26 mouse cellular contexts compared by ENCODE assay signal in genomic region chr19:4540263-4540662, GRCm38 (mm10). TPM values are rescaled to one million over a fixed set of nuclear protein-coding genes. Genes with fewer than 3 reads are reported as not detected.
DNase-seq lines count a peak whose midpoint lies in the region; ATAC-seq and TF ChIP-seq lines count a peak whose summit lies in the region.
"Had no signal": no experiment of that assay in that cellular context is flagged by ENCODE, and none has a peak within 500 bp of the region (broad histone marks: within the 10 kb centered on the region; RNA-seq: fewer than 3 reads in every experiment).

No protein-coding gene starts in this region.

- H3K4me1 ChIP-seq in intestine, postnatal 0 days (replicated peaks; ENCODE audit: control insufficient read depth, insufficient read depth, low read length), result no peaks in the 10 kb centered on the region
- H3K4me1 ChIP-seq in intestine, embryonic 16.5 days (ENCODE audit: control insufficient read depth, insufficient read depth, low read length), result no peaks in the 10 kb centered on the region
- no peaks in the 10 kb centered on the region for H3K4me1 ChIP-seq in liver, postnatal 0 days (ENCODE audit: insufficient read depth)
- H3K4me1 ChIP-seq in limb, embryonic 10.5 days, result no peaks in the 10 kb centered on the region
- H3K4me1 ChIP-seq: embryonic facial prominence, embryonic 10.5 days; forebrain, embryonic 15.5 days; heart, embryonic 10.5 days; limb, embryonic 13.5 days; neural tube, embryonic 12.5 days had no signal

- H3K27me3 ChIP-seq in intestine, postnatal 0 days (replicated peaks; ENCODE audit: control insufficient read depth, insufficient read depth, low read length), result no peaks in the 10 kb centered on the region
- no peaks in the 10 kb centered on the region for H3K27me3 ChIP-seq in intestine, embryonic 16.5 days (replicated peaks; ENCODE audit: control insufficient read depth, insufficient read depth, low read length)
- no peaks in the 10 kb centered on the region for H3K27me3 ChIP-seq in liver, postnatal 0 days (ENCODE audit: insufficient read depth, low read length)
- H3K27me3 ChIP-seq in limb, embryonic 10.5 days (ENCODE audit: low read depth, poor library complexity, severe bottlenecking), result no peaks in the 10 kb centered on the region
- H3K27me3 ChIP-seq: forebrain, embryonic 15.5 days; limb, embryonic 13.5 days; neural tube, embryonic 12.5 days had no signal

- H3K36me3 ChIP-seq in intestine, postnatal 0 days (ENCODE audit: control insufficient read depth, insufficient read depth), result no peaks in the 10 kb centered on the region
- no peaks in the 10 kb centered on the region for H3K36me3 ChIP-seq in intestine, embryonic 16.5 days (ENCODE audit: control insufficient read depth, insufficient read depth, low read length)
- no peaks in the 10 kb centered on the region for H3K36me3 ChIP-seq in liver, postnatal 0 days (replicated peaks; ENCODE audit: insufficient read depth, low read length)
- H3K36me3 ChIP-seq in limb, embryonic 10.5 days, result no peaks in the 10 kb centered on the region
- H3K36me3 ChIP-seq: embryonic facial prominence, embryonic 10.5 days; forebrain, embryonic 15.5 days; G1E; heart, embryonic 10.5 days; limb, embryonic 13.5 days; neural tube, embryonic 12.5 days had no signal

- H3K9ac ChIP-seq in intestine, postnatal 0 days (ENCODE audit: low read depth, low read length), result no peak overlapping the region
- H3K9ac ChIP-seq in intestine, embryonic 16.5 days (ENCODE audit: low read depth, low read length), result no peak overlapping the region
- H3K9ac ChIP-seq in liver, postnatal 0 days (replicated peaks), result no peak overlapping the region
- H3K9ac ChIP-seq: forebrain, embryonic 15.5 days; limb, embryonic 13.5 days; neural tube, embryonic 12.5 days had no signal

- DNase-seq in liver, postnatal 0 days, result no peak
- DNase-seq in liver (no peak), ES-CJ7 (ENCODE audit: low read depth, low spot score) (peak; percentile 69), R1 (ENCODE audit: low read depth, low spot score) (peak; percentile 82)
- DNase-seq in limb, embryonic 10.5 days (ENCODE audit: low spot score), result no peak
- no peak for DNase-seq in testis, postnatal 14 days (ENCODE audit: low spot score)
- DNase-seq: cerebellum, adult 11 months; cerebellum, adult 9-11 months; gastrocnemius, postnatal 36 days; kidney, adult 11 months; lung, adult 18-20 months; lung, postnatal 4 days; midbrain, embryonic 14.5 days; retina, postnatal 1 day; right cerebral cortex, postnatal 25 days; spleen, adult 18-20 months; thymus, postnatal 25 days had no signal

- H3K9me3 ChIP-seq in intestine, postnatal 0 days (ENCODE audit: control insufficient read depth), result no peaks in the 10 kb centered on the region
- H3K9me3 ChIP-seq in intestine, embryonic 16.5 days (ENCODE audit: control insufficient read depth, low read length), result no peaks in the 10 kb centered on the region
- H3K9me3 ChIP-seq in liver, postnatal 0 days (ENCODE audit: low read length), result no peaks in the 10 kb centered on the region
- H3K9me3 ChIP-seq in limb, embryonic 10.5 days (replicated peaks), result no peaks in the 10 kb centered on the region
- H3K9me3 ChIP-seq: embryonic facial prominence, embryonic 10.5 days; forebrain, embryonic 15.5 days; G1E; heart, embryonic 10.5 days; limb, embryonic 13.5 days; neural tube, embryonic 12.5 days had no signal

- H3K27ac ChIP-seq in intestine, postnatal 0 days (ENCODE audit: low read depth, low read length), result no peak overlapping the region
- H3K27ac ChIP-seq in intestine, embryonic 16.5 days (ENCODE audit: low read length), result no peak overlapping the region
- no peak overlapping the region for H3K27ac ChIP-seq in liver, postnatal 0 days (ENCODE audit: low read depth)
- H3K27ac ChIP-seq in limb, embryonic 10.5 days, result no peak overlapping the region
- H3K27ac ChIP-seq: embryonic facial prominence, embryonic 10.5 days; forebrain, embryonic 15.5 days; heart, embryonic 10.5 days; limb, embryonic 13.5 days; neural tube, embryonic 12.5 days had no signal

- H3K4me2 ChIP-seq in intestine, postnatal 0 days (replicated peaks; ENCODE audit: low read depth), result no peak overlapping the region
- no peak overlapping the region for H3K4me2 ChIP-seq in intestine, embryonic 16.5 days (ENCODE audit: low read depth, low read length)
- no peak overlapping the region for H3K4me2 ChIP-seq in liver, postnatal 0 days (ENCODE audit: low read depth, low read length)
- H3K4me2 ChIP-seq: forebrain, embryonic 15.5 days; limb, embryonic 13.5 days; neural tube, embryonic 12.5 days had no signal

- TF ChIP-seq CTCF in intestine, postnatal 0 days (IDR thresholded peaks at IDR 0.05; ENCODE audit: low read depth), result peak; percentile 41
- TF ChIP-seq CTCF in liver, postnatal 0 days (IDR thresholded peaks at IDR 0.05; ENCODE audit: low read depth), result peak; percentile 51

- no peak for ATAC-seq in intestine, postnatal 0 days
- no peak for ATAC-seq in intestine, embryonic 16.5 days
- no peak for ATAC-seq in liver, postnatal 0 days
- ATAC-seq: forebrain, embryonic 15.5 days; hindbrain, embryonic 16.5 days had no signal

- 90% methylated on average over 6 of the region's 6 CpGs for whole genome bisulfite sequencing in intestine, postnatal 0 days
- WGBS in intestine, embryonic 16.5 days, result 84% methylated on average over 6 of the region's 6 CpGs
- 83% methylated on average over 6 of the region's 6 CpGs for WGBS in liver, postnatal 0 days (ENCODE audit: insufficient replicate concordance)
- WGBS in limb, embryonic 10.5 days, result 86% methylated on average over 6 of the region's 6 CpGs

- no peak overlapping the region for H3K4me3 ChIP-seq in intestine, postnatal 0 days (ENCODE audit: low read depth, low read length)
- H3K4me3 ChIP-seq in intestine, embryonic 16.5 days (ENCODE audit: low read length), result no peak overlapping the region
- no peak overlapping the region for H3K4me3 ChIP-seq in liver, postnatal 0 days (ENCODE audit: low read depth, low read length)
- H3K4me3 ChIP-seq in limb, embryonic 10.5 days, result no peak overlapping the region
- H3K4me3 ChIP-seq: embryonic facial prominence, embryonic 10.5 days; forebrain, embryonic 15.5 days; heart, embryonic 10.5 days; limb, embryonic 13.5 days; neural tube, embryonic 12.5 days had no signal

- TF ChIP-seq EP300 in liver, postnatal 0 days (IDR thresholded peaks at IDR 0.05; ENCODE audit: low read depth), result no peak

RNA-seq across cellular contexts. Expression of gene Pcx, which starts 30.0 kb away (rescaled TPM):
- polyA plus RNA-seq in intestine, postnatal 0 days (2015; fragmentation: Nextera tagmentation; extraction: Ambion mirVana), result 6.1 and 7.0 TPM in 2 replicates
- 16.6 and 17.7 TPM in 2 replicates for polyA plus RNA-seq in intestine, embryonic 16.5 days (2015; fragmentation: Nextera tagmentation; extraction: Ambion mirVana)
- polyA plus RNA-seq in liver, postnatal 0 days (2015; fragmentation: Nextera tagmentation; extraction: Ambion mirVana), result 220 and 283 TPM in 2 replicates
- 15.8 and 18.8 TPM in 2 replicates for polyA plus RNA-seq in limb, embryonic 10.5 days (2016; fragmentation: Nextera tagmentation; extraction: Ambion mirVana)

RNA-seq across cellular contexts. Expression of gene 2010003K11Rik, which starts 41.9 kb away (rescaled TPM):
- 156 and 165 TPM in 2 replicates for polyA plus RNA-seq in intestine, postnatal 0 days (2015; fragmentation: Nextera tagmentation; extraction: Ambion mirVana)
- polyA plus RNA-seq in intestine, embryonic 16.5 days (2015; fragmentation: Nextera tagmentation; extraction: Ambion mirVana), result 21.6 and 35.7 TPM in 2 replicates
- 5.8 and 7.6 TPM in 2 replicates for polyA plus RNA-seq in liver, postnatal 0 days (2015; fragmentation: Nextera tagmentation; extraction: Ambion mirVana)
- not detected in 2 replicates for polyA plus RNA-seq in limb, embryonic 10.5 days (2016; fragmentation: Nextera tagmentation; extraction: Ambion mirVana)
- polyA plus RNA-seq: embryonic facial prominence, embryonic 10.5 days; forebrain, embryonic 15.5 days; G1E; heart, embryonic 10.5 days; hindbrain, embryonic 16.5 days; limb, embryonic 13.5 days; midbrain, embryonic 14.5 days; neural tube, embryonic 12.5 days had no signal

Comparison
In these comparisons a context has a peak if more than half of its experiments do, and no peak if none do; other contexts are left out.
1. DNase-seq: peak in ES-CJ7 (single experiment) and R1 (single experiment); none in liver, postnatal 0 days (single experiment), liver (single experiment), limb, embryonic 10.5 days (single experiment) and testis, postnatal 14 days (single experiment).
2. RNA of gene Pcx, which starts 30.0 kb away (polyA plus RNA-seq): 220 to 283 TPM in liver, postnatal 0 days; 15.8 to 18.8 TPM in limb, embryonic 10.5 days, 16.6 to 17.7 TPM in intestine, embryonic 16.5 days and 6.1 to 7.0 TPM in intestine, postnatal 0 days; every median in the first group is over 10 times any median in the second.